Mouse (Mus musculus) layer of hippocampus, postnatal 14 days (tissue): ENCODE results near the gene Creb5. TPM values are rescaled to one million over a fixed set of nuclear protein-coding genes. Genes with fewer than 3 reads are reported as not detected.
A peak's percentile ranks its signal among the peaks of the same experiment; 100 is the strongest.

Experiments used
- DNase-seq, 2 experiments: peaks; one replicate each; pipeline ENCODE4 v3.0.0; 2021 to 2022; ENCODE audit warnings: low spot score in 2 of 2, mixed read lengths in 1 of 2
- total RNA-seq, 2 experiments: library from RNA; stranded (reverse); gene quantifications; 2 replicates each; pipeline ENCODE4 v1.2.3; 2021

The Creb5 gene
- total RNA-seq, 2 experiments from 2014 or later: 4.7 TPM

DNA sequence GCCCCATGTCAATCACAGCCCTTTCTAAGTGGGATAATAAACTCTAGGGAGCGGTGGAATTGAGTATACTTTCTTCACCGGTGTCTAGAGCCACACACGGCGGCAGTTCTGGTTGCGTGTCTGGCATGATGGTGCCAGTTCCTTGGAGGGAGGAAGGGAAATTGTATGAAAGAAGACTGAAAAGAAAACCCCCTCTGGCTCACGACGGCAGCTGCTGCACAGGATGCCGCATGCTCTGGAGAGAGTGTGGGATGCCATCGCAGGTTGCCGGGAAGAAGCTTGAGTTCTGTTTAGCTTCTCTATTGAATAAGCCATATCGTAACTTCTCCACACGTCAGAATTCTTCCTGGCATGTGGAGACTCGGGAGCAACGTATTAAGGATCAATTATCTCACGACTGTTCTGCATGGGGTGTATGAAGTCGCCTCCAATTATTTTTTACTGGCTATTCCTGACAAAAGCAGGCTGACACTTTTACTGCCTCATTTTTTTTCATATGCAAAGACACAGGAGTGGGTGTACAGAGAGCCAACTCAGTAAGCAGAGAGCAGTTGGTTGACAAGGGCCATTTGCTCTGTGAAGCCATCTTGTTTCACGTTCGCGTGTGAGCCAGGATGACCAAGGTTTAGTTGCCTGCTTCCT, 296.3 kb downstream of the Creb5 start:
- peak in 1 of 2 experiments; percentile 25 for DNase-seq

DNA sequence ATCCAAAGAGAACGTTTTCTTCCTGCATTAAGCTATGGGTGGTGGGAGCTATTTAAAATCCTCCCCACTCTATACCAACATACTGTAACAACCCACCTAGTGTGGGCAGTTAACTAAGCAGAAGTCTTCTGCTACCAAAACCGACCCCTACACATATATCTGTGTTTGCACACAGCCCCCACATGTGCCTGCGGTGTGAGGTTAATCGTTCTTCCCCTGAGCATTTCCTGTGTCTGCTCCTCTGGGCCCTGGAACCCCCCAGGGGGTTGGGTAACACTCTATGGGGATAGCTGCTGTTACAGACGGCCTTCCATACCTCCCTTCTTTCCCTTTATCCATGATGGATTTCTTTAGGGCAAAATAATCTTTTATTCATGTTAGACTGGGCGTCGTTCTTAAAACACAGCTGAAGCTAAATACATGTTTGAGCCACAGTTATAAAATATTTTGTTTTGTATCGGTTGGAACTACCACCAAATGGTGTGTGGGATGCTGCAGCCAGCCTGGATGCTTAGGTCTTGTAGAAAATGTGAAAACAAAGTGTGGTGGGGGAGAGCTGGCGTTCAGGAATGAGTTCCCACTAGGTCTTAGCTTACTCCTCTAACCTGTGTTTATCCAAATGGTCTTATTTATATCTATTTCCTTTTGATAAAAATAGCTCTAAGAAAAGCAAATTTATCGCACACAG, 297.8 kb downstream of the Creb5 start:
- peak in 1 of 2 experiments; percentile 46 for DNase-seq

DNA sequence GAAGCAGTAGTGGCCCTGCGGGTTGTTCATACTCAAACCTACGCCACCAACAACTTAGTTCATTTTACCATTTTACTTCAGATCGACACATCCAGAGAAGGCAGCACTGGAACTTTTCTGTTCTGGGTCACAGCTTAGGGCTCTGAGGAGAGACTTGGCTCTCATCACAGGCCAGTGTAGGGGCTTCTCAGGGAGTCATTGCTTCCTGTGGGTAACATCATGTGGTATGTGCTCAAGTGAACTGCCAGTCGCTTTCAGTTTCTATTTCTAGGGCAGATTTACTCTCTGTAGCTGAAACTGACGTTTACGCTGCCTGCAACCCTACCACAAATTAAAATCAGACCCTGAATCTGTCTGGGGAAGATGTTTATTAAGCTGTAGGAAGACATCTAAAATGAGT, 302.7 kb downstream of the Creb5 start:
- no peak for DNase-seq

DNA sequence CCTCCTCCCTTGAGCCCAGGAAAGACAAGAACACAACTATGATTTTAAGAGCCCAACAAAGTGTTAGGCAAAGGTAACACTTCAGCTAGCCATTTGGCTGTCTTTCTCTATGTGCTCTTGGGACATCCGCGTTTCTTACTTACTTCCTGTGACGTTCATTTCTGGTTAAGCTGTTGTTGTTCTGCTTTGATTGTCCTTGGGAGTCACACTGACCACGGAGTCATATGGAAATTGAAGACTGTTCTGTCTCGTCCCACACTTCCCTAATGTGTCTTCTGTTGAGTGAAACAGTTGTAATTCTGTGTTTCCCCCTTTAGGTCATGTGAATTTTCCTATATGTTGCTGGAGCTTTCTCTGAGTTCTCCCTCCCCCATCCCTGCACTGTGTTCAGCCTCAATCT, 305.2 kb downstream of the Creb5 start:
- no peak for DNase-seq

DNA sequence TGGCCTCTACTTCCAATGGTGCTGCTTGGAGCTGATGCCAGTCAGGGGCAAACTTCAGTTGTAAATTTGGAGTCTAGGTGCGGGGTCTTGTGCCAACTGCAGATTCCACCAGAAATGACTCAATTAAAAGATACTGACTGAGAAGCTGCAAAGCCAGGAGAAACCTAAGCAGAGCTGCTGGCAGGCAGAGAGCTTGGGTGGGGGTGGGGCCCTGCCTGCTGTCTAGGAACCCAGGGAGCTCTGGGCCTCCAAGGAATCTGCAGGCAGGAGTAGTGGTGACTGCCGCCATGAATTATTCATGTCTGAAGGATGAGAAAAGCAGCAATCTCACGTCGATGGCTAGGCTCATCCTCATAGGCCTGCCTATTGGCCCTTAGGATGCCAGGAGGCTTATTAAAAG, 306.5 kb downstream of the Creb5 start:
- DNase-seq: no peak

DNA sequence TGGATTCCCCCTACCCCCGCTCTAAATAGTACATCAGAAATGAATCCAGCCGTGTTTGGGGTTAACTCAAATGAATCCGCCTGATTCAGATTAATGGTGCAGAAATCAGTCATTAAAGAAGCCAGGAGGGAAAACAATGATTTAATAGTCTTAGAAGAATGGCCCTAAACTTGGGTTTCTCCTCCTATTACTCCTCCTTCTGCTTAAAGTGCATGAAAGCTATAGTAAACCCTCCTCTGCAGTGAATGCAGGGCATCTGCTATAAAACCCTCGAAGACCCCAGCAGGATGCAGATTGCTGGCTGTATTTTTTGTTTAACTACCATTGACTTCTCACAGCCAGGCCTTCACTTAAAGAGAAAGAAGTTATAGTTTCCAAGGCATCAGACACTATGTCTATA, 307.2 kb downstream of the Creb5 start:
- no peak for DNase-seq

DNA sequence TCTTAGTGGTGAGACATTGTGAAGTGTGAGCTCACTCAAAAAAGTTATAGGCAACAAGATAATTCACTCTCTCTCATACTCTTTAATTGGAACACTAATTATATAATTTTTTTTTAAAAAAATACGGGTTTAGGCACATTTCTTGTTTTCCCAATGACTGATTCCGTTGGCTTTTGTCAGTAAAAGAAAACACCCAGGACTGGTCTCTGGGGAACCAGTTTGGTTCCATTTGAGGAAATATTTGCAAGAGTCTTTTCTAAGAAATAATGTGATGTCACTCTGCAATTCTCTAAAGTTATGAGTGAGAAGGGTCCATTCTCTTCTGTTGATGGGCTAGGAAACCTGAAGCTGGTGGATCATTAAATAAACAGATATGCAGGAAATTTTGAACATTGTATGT, 309.3 kb downstream of the Creb5 start:
- no peak for DNase-seq

DNA sequence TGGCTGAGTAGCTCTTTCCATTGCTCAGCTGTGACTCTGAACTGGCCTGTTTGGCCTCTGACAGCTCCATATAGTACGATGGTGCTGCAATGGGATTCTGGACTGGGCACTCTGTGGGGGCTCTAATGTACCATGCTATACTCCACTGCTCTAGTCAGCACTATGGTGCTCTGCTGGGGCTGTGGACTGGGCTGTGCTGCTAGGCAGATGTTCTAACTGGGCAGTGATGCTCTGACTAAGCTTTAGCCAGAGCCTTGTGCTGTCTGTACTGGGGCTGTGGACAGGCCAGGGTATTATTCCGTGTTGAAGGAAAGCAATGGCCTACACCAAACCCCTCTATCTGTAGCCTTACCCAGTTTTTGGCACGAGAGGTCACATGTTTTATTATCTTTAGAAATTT, 316.0 kb downstream of the Creb5 start:
- no peak for DNase-seq

DNA sequence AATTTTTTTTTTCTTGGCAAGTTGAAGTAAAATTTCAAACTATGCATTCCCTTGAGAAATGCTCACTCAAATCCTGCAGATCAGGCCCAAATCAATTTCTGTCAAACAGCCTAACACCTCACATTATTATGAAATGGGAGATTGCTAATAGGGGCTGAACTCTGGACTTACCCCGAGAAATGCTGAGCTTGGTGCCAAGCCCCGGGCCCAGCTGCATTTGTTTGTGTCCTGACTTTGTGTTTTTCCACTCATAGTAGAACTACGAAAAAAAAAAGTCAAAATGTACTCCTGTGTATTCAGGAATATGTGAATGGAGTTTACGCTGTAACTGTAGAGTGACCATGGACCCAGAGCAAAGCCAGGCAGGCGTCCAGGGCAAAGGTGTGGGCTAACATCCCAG, 316.6 kb downstream of the Creb5 start:
- DNase-seq: no peak

DNA sequence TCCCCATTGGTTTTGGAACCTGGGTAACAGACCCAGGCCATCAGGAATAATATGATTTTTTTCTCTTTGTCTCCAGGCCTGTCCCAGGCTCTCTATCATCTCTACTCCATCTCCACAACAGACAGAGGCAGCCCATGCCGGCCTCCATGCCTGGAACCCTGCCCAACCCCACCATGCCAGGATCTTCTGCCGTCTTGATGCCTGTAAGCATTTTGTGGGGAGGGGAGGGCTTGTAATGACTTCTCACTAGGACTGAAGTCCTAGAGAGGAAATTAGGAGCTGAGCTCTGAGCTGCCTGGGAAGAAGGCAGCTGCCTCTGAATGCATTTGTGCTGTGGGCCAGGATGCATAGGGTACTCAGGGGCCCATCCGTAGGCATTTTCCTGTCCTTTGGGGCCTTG, 317.3 kb downstream of the Creb5 start:
- DNase-seq: no peak

DNA sequence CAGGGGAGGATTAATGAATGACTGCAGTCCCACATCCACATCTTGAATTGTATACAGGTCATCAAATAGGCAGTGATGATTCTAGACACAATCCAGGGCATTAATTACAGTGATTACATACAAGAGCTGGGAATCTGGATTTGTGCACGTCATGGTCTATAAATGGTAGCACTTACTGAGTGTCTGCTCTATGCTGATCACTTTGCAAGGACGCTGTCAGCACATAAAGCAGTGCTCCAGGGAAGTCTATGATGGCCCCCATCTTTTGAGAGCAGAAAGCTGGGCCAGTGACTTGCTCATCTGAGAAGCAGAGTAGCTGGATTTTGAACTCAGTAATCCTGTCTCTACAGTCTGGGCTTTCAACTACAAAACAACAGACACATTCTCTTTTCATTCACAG, 318.1 kb downstream of the Creb5 start:
- no peak for DNase-seq

DNA sequence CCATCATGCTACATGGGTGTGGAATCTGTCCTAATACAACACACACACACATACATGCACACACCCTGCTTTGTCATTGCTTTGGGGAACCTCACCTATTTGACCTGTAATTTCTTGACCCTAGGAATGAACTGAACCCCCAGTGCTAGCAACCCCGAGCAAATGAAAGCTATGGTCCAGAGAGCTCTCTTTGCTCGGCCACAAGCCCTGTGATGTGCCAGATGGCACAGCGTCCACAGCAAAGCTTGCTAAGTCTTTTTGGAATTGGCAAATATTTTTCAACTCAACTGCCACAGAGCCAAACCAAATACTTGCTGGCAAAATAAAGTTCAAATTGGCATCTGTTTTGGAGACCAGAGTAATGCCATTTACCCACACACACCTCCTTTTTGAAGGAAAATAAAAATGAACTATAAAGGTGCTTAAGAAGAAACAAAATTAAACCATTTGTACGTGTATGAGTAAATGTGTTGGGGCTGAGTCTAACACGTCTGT, 324.4 kb downstream of the Creb5 start:
- peak in 1 of 2 experiments; percentile 26 for DNase-seq

DNA sequence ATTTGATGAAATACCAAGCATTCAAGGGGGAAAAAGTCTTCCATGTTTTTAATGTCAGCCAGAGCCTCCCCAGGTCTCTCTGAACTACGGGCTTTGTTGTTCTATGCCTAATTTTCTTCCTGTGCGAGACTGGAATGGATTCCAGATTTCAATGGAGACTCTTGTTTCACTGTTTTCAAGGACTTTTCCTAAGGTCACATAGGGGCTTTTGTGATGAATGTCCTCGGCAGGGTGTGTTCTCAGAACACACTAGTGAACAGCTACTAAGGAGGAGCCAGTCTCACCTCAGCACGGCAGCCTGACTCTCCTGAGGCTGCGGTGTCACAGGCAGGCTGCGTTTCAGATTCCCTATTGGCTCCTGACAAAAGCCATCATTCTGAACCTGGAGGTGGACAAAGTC, 325.6 kb downstream of the Creb5 start:
- DNase-seq: no peak

DNA sequence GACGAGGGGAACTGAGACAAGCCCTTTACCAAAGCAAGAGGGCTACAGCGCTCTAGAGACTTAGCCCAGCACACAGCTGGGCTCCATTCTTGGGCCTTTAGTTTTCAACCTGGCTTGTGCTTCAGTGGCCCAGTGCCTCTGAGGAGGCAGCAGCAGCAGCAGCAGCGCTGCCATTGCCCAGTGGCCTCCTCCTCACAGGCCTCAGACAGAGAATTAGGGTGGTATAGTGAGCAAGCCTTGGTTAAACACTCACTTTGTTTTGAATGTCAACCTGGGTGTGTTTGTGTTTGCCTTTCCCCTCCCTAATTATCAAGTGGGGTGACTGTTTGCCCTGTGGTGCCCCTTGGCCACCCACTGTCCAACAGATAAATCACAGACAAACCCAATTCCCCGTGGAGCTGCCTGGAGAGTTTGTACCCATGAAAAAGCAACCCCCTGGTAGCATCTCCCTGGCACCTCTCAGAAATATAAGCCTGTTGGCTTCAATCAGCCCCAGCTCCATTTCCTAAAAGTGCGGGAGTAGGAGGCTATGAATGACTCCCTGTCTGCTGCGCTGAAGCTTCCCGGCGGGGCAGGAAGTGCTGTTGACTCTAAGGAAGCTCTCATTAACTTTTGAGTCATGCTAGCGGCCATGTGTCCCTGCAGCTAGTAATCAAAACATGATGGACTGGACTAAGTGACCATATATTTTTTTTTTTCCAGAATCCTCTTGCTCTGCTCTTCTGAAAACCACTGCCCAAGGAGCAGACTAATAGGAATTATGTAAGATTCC, 328.6 kb downstream of the Creb5 start:
- no peak for DNase-seq

DNA sequence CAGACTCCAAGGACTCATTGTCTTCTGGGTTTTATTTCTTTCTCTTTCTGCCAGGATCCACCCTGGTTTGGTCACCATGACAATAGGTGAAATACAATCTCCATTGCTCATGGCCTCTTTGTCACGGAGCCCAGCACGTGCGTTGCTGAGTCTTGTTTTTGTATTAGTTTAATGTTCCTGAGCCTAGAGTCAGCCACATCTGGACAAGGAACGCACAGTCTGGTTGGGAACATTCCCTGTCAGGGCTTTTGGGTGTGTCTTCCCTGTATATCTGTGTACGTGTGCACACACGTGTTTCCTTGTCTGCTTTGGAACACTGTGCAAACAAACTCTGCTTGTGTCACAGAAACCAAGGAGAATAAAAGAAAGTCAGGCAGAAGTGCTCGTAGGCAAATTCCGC, 331.1 kb downstream of the Creb5 start:
- DNase-seq: no peak

DNA sequence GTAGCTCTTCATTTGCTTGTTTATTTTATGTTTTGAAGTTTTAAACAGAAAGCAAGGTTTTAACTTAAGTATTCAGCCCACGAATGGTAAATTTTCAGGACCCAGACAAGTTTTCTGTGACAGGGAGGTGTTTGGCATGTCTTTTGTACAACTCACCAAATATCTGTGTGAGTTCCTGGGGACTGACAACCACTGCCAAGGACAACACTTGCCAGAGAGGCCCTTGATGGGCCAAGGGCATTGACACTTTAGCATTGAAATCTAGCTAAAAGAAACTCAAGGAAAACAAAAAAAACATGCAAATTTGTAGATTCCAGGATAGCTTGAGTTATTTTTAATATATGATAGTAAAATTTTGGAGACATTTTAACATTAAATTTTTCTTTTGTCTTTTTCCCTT, 332.6 kb downstream of the Creb5 start:
- no peak for DNase-seq

DNA sequence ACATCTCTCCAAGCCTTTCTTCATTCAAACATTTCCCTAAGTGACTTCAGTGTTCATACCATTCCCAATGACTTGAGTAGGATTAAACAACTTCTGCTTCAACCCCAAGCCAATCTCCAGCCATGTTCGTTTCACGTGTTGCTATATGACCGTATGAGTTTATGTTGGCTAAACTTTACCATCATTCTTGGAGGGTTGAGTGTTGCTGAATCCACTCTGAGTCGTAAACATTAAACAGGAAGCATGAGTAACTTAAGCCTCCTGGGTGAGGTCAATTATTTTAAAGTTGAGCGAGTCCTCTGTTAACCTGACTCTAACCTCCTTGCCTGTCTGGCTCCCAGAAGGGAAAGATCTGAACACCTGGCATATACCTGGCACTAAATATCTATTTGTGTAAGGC, 334.2 kb downstream of the Creb5 start:
- DNase-seq: no peak

DNA sequence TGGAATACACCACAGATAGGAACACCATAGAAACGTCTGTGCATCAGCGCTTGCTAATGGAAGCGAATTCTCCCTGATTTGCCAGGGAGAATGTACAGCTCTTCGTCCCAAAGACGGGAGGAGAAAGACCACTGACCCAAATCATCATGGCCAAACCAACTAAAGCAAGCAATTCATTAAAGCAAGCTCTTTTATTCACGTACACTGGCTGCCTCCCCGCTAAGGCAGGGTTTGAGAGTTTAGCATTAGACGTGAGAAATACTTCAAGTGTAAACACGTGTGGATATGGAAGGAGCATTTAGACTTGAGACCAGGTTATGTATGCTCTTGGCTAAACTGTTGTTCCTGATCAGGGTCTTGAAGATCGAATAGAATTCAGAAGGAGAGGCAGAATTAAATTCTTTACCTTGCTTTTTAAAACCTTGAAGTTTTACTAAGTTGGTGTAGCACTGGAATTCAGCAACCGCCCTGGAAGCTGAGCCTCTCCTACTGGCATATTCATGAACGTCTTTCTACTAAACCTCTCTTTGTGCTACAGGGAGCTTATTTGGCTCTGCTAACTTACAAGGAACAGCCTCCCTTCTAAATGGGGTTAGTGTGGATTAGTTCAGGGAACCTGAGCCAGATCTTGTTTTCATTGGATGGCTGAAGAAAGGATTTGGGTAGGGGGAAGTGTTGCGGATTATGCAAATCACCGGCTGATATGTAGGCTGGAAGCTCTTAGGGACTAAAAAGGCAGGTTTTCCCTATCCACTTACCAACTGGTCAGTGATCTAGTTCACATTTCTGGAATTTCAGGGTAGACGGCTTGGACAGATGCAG, 337.6 kb downstream of the Creb5 start:
- peak in 1 of 2 experiments; percentile 49 for DNase-seq

DNA sequence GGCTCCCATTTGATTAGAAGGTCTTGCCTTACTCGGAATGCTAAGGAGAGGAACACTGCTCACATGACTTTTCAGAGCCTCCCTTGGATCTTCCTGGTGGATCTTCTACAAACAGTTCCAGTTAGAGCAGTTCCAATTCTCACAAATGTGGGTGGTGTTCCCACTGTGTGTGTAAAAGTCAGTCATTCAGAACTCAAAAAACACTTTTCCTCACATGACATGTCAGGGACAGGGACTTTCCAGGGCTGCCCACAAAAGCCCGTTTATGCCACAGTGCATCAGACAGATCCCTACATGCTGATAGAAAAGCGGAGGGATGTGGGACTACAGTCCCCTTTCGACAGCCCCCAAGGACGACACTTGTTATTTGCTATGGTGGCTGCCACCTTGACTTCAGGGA, 339.0 kb downstream of the Creb5 start:
- DNase-seq: no peak

DNA sequence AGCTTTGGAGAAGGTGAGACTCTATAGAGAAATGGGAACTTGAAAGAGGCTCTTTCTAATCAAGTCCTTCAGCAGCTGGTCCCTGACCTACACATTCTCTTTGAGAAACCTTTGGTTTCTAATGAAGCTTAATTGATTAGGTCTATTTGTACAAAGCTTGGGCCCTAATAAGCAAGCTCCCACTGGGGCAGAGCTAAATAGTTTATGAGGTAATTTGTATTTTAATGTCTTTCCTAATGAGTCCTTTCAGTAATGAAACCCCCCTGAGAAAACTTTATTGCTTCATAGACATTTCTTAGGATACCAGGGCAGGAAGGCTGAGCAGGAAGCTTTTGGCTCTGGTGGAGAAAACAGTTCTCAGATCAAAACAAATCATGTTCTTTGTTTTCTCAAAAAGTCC, 341.6 kb downstream of the Creb5 start:
- no peak for DNase-seq

DNA sequence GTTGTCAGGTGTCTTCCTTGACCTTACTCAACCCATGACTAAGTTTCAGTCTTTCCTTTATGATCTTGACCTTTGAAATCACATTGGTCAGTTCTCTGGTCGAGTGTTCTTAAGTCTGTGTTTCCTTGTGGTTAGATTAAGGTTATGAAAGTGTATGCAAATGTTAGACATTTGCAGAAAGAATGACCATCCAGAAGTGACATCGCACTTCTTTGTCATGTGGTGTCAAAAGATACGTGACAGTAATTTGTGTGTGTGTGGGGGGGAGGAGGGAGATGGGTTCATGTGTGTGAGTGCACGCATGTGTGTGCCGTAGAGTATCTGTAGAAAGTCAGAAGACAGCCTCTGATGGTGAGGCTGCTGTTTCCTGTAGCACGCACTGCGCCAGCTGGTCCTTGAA, 348.4 kb downstream of the Creb5 start:
- DNase-seq: no peak
